Mouse (Mus musculus) spleen, adult 2 months (tissue): ENCODE measurements around the gene Samd4.

ENCODE experiments used
- CTCF ChIP-seq: fragments of 200-500 bp; IDR thresholded peaks from 2 replicates; pipeline ENCODE4 v1.5.1; 2011; ENCODE audit warnings: mild to moderate bottlenecking, inconsistent platforms; ENCODE audit not compliant: insufficient read depth, insufficient read length, insufficient replicate concordance; ENCODE audit errors: extremely low read depth
- POLR2A ChIP-seq: fragments of 200-500 bp; IDR thresholded peaks from 2 replicates; pipeline ENCODE4 v1.6.1; 2011; ENCODE audit warnings: low read depth, low read length, inconsistent platforms

DNA sequence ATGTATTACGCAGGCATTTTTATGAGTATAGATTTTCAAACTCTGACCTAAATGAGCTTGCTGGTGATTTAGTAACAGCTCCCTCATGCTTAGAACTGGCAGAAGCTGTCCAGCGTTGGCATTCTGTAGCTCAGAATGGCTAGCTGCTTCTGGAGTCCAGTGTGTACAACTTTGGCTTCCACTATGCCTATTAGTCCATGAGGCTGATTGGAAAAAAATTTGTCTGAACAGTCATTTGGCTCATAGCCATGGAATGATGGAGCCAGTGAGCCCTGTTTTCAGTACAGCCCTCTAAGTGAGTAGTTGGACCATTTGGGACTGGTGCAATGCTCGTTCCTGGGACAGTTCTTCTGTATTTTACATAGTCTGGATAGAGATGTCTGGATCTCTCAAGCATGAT, 34.9 kb downstream of the Samd4 start:
- no peak for TF ChIP-seq CTCF
- no peak for TF ChIP-seq POLR2A
